Mouse (Mus musculus) liver, embryonic 14.5 days (tissue): ENCODE measurements around the gene Alx3. TPM values are rescaled to one million over a fixed set of nuclear protein-coding genes. Genes with fewer than 3 reads are reported as not detected.

ENCODE experiments used
- ATAC-seq: fragments of 200-750 bp; cut with Nextera tagmentation; 2 replicates; pipeline ENCODE4 v1.8.0; 2017; ENCODE audit warnings: moderate number of reproducible peaks, mild to moderate bottlenecking, moderate library complexity; ENCODE audit not compliant: insufficient read depth
- DNase-seq, 3 experiments: peaks; one replicate each; pipeline ENCODE4 v3.0.0-alpha.2; 2012 to 2013; ENCODE audit warnings: low read depth in 3 of 3, low spot score in 3 of 3
- H3K27ac ChIP-seq: fragments of 300-500 bp; sonication (generic); 2 replicates; pipeline ENCODE4 v1.5.1; 2014; ENCODE audit warnings: moderate library complexity, mild to moderate bottlenecking, control low read depth, inconsistent platforms
- H3K27me3 ChIP-seq: fragments of 300-500 bp; sonication (generic); 2 replicates; pipeline ENCODE4 v1.6.1; 2014; ENCODE audit warnings: mild to moderate bottlenecking, low read length, moderate library complexity; ENCODE audit not compliant: control insufficient read depth, insufficient read depth
- H3K36me3 ChIP-seq: fragments of 300-500 bp; sonication (generic); replicated peaks from 2 replicates; pipeline ENCODE4 v1.6.1; 2014; ENCODE audit warnings: low read depth; ENCODE audit not compliant: control insufficient read depth, insufficient read depth
- H3K4me1 ChIP-seq, 2 experiments: fragments of 200-500 bp in 1 of 2; fragments of 300-500 bp in 1 of 2; sonication (generic) in 1 of 2; replicated peaks; 2 replicates each; pipeline ENCODE4 v1.6.1; 2012 to 2014; ENCODE audit warnings: antibody characterized with exemption in 1 of 2, inconsistent platforms in 1 of 2, low read length in 1 of 2; ENCODE audit not compliant: control insufficient read depth in 2 of 2, insufficient read depth in 2 of 2
- H3K4me2 ChIP-seq: fragments of 300-500 bp; sonication (generic); 2 replicates; pipeline ENCODE4 v1.6.1; 2014; ENCODE audit warnings: low read depth, mild to moderate bottlenecking, control low read depth, moderate library complexity
- H3K4me3 ChIP-seq, 2 experiments: fragments of 200-500 bp in 1 of 2; fragments of 300-500 bp in 1 of 2; sonication (generic) in 1 of 2; 2 replicates each; pipeline ENCODE4 v1.5.1; 2012 to 2014; ENCODE audit warnings: low read depth in 2 of 2, low read length in 2 of 2, mild to moderate bottlenecking in 2 of 2, control low read depth in 1 of 2, inconsistent platforms in 1 of 2, moderate library complexity in 1 of 2; ENCODE audit not compliant: insufficient read depth in 1 of 2
- H3K9ac ChIP-seq: fragments of 300-500 bp; sonication (generic); replicated peaks from 2 replicates; pipeline ENCODE4 v1.6.1; 2014; ENCODE audit warnings: mild to moderate bottlenecking, control low read depth, moderate library complexity
- H3K9me3 ChIP-seq: fragments of 300-500 bp; sonication (generic); 2 replicates; pipeline ENCODE4 v1.6.1; 2016; ENCODE audit warnings: low read length, mixed read lengths; ENCODE audit not compliant: control insufficient read depth
- CTCF ChIP-seq: IDR thresholded peaks from 2 replicates; pipeline ENCODE4 v1.5.1; 2016; ENCODE audit warnings: antibody characterized with exemption, low read depth, control low read depth
- EP300 ChIP-seq: IDR thresholded peaks from 2 replicates; pipeline ENCODE4 v1.6.1; 2016; ENCODE audit warnings: antibody characterized with exemption, low read depth
- WGBS: fragments of 180-500 bp; shearing (Covaris S2); extraction: QIAGEN DNeasy Blood & Tissue Kit; methylation state at CpG from one replicate; pipeline ENCODE4 v1.1.7; 2014; ENCODE audit not compliant: insufficient replicate concordance; 5-methylcytosine and 5-hydroxymethylcytosine counted together
- polyA plus RNA-seq, 2 experiments: library from polyadenylated mRNA; depleted of rRNA in 1 of 2; stranded (reverse) in 1 of 2; unstranded in 1 of 2; fragments of >200 nt; fragmentation: Nextera tagmentation in 1 of 2; extraction: Ambion mirVana in 1 of 2; gene quantifications; 2 replicates each; pipeline versions ENCODE4 v1.2.1 to v1.2.3; 2012 to 2014

Gene Alx3
- polyA plus RNA-seq, 2 experiments, result not detected

DNA sequence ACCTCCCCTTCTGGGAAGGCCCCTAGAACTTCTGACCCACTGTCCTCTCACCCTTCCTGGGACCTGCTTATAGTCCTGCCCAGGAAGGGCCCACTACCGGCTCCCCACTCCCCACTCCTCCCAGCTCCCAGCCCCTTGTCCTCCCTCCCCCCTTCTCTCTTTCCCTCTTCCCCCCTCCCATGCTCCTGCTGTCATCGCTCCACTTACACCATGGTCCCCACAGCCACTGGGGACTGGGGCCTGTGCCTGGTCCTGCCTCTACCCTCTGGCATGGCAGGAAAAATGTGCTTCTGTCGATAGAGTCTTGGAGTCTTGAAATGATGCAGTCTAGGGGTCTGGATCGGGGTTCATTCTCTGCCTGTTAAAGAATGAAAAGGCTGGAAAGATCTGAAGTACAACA, 31.0 kb upstream of the Alx3 start:
- 33% methylated on average over 4 of the region's 4 CpGs for WGBS
- ATAC-seq (no peak), DNase-seq (no peak)
- TF ChIP-seq EP300, result no peak
- TF ChIP-seq CTCF, result no peak
- Histone ChIP-seq H3K9ac (no peak overlapping the region), H3K4me3 (no peak overlapping the region), H3K36me3 (no peaks in the 10 kb centered on the region), H3K4me2 (no peak overlapping the region), H3K27me3 (no peaks in the 10 kb centered on the region), H3K27ac (no peak overlapping the region), H3K9me3 (no peaks in the 10 kb centered on the region), H3K4me1 (no peaks in the 10 kb centered on the region)

DNA sequence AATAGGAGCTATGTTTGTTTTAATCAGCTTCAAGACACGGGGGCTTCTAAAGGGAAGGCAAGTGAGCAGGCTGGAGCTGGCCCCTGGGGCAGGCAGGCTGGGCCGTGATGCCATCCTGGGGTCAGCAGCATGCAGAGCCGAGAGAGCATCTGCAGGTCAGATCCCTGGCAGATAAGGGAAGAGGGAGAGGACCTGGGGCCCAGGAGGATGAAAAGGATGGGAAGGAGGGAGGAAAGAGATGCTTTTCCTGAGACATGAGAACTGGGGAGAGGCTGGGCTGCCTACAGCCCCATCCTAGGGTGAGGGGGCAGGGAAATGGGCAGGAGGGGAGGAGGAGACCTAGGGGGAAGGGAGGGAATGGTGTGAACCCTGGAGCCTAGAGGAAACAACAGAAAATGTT, 29.5 kb upstream of the Alx3 start:
- Histone ChIP-seq H3K4me2 (no peak overlapping the region), H3K36me3 (no peaks in the 10 kb centered on the region), H3K27me3 (no peaks in the 10 kb centered on the region), H3K4me3 (no peak overlapping the region), H3K27ac (no peak overlapping the region), H3K9me3 (no peaks in the 10 kb centered on the region), H3K4me1 (no peaks in the 10 kb centered on the region), H3K9ac (no peak overlapping the region)
- no peak for ATAC-seq
- WGBS, result 32% methylated on average over 3 of the region's 3 CpGs
- DNase-seq, result no peak
- TF ChIP-seq CTCF (no peak), EP300 (no peak)

GRCm38 (mm10) chr3:107567766-107568165, 27.1 kb upstream of the Alx3 start:
- TF ChIP-seq CTCF (no peak), EP300 (no peak)
- Histone ChIP-seq H3K9me3 (no peaks in the 10 kb centered on the region), H3K4me1 (no peaks in the 10 kb centered on the region), H3K4me2 (no peak overlapping the region), H3K36me3 (no peaks in the 10 kb centered on the region), H3K27ac (no peak overlapping the region), H3K4me3 (no peak overlapping the region), H3K27me3 (no peaks in the 10 kb centered on the region), H3K9ac (no peak overlapping the region)
- ATAC-seq, result no peak
- 50% methylated on average over 7 of the region's 7 CpGs for WGBS
- DNase-seq, result no peak

GRCm38 (mm10) chr3:107568721-107569120, 26.1 kb upstream of the Alx3 start:
- 37% methylated on average over 4 of the region's 4 CpGs for WGBS
- TF ChIP-seq CTCF, result no peak
- TF ChIP-seq EP300, result no peak
- DNase-seq, result no peak
- no peak for ATAC-seq
- no peaks in the 10 kb centered on the region for H3K36me3 ChIP-seq
- no peak overlapping the region for H3K9ac ChIP-seq
- no peak overlapping the region for H3K4me3 ChIP-seq
- H3K27me3 ChIP-seq, result no peaks in the 10 kb centered on the region
- H3K4me1 ChIP-seq, result no peaks in the 10 kb centered on the region
- H3K27ac ChIP-seq, result no peak overlapping the region
- H3K9me3 ChIP-seq, result no peaks in the 10 kb centered on the region
- no peak overlapping the region for H3K4me2 ChIP-seq

GRCm38 (mm10) chr3:107571205-107571604, 23.6 kb upstream of the Alx3 start:
- TF ChIP-seq CTCF, result peak; percentile 45
- TF ChIP-seq EP300, result no peak
- Histone ChIP-seq H3K4me3 (no peak overlapping the region), H3K4me1 (no peaks in the 10 kb centered on the region), H3K27me3 (no peaks in the 10 kb centered on the region), H3K36me3 (no peaks in the 10 kb centered on the region), H3K9ac (no peak overlapping the region), H3K9me3 (no peaks in the 10 kb centered on the region), H3K4me2 (no peak overlapping the region), H3K27ac (no peak overlapping the region)
- ATAC-seq, result no peak
- 33% methylated on average over 2 of the region's 2 CpGs for whole genome bisulfite sequencing
- no peak for DNase-seq
